Mouse (Mus musculus): ENCODE results near the gene Csnk2a1.

DNA sequence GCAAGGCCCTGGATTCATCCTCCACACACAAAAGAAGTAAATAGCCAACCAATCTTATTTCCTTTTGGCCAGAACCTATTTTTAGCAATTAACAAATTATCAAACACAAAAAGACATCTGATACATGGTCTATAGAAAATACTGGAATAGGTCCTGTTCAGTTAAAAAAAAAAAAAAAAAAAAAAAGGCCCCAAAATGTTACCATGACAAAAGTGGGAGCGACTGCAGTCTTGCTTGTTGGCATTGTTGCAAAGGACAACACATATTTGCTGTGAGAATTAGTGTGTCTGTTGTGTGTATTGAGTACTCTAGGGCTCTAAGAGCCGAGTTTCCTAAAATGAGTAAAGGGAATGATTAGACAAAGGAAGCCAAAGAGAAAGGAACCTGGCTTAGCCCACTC lies 65.8 kb downstream of the Csnk2a1 start:
- TF ChIP-seq CTCF (IDR thresholded peaks at IDR 0.05; ENCODE audit: borderline replicate concordance, extremely low read depth, insufficient read depth, insufficient read length) (no peak), POLR2A (IDR thresholded peaks at IDR 0.05; ENCODE audit: borderline replicate concordance, extremely low read depth, insufficient read depth, insufficient read length, poor library complexity, severe bottlenecking) (no peak)
